Comparison of ENCODE assay signal across 11 mouse cellular contexts in genomic region chr16:90250099-90250498, GRCm38 (mm10).
DNase-seq lines count a peak whose midpoint lies in the region.
"Had no signal": no experiment of that assay in that cellular context is flagged by ENCODE, and none has a peak within 500 bp of the region (broad histone marks: within the 10 kb centered on the region; RNA-seq: fewer than 3 reads in every experiment).

No protein-coding gene starts in this region.

- peak; percentile 10 for DNase-seq in cerebellum, adult 11-12 months
- DNase-seq in cerebellum, adult 8-10 months, result no peak
- DNase-seq in cerebellum, postnatal 25 days, result peak; percentile 26 to 36
- no peak for DNase-seq in cerebellum, adult 11 months
- peak; percentile 18 for DNase-seq in right cerebral cortex, adult 18-20 months
- no peak for DNase-seq in right cerebral cortex, adult 2 months (ENCODE audit: low spot score in 2 of 2)
- DNase-seq in kidney, adult 8-10 months, result no peak
- DNase-seq: adrenal gland, postnatal 36 days; gastrocnemius, postnatal 14 days; heart, postnatal 36 days; kidney, adult 2 months had no signal

Comparison
In these comparisons a context has a peak if more than half of its experiments do, and no peak if none do; other contexts are left out.
1. DNase-seq: peak in cerebellum, adult 11-12 months (single experiment), cerebellum, postnatal 25 days (2 of 2) and right cerebral cortex, adult 18-20 months (single experiment); none in cerebellum, adult 8-10 months (single experiment), cerebellum, adult 11 months (single experiment), right cerebral cortex, adult 2 months (0 of 2) and kidney, adult 8-10 months (0 of 2).